Mouse (Mus musculus) heart, adult 2 months (tissue): ENCODE measurements at regions not wholly inside any gene's neighbourhood (a gene's known extent, or its start where the extent isn't known, plus 50 kb on each side); places are given as distances from the start of the nearest gene placed in this dataset.
A peak's percentile ranks its signal among the peaks of the same experiment; 100 is the strongest.

ENCODE experiments used
- DNase-seq, 2 experiments: peaks; one replicate each; pipeline ENCODE4 v3.0.0; 2021
- H3K27ac ChIP-seq: fragments of 200-600 bp; 2 replicates; pipeline ENCODE4 v1.8.1; 2022
- H3K27me3 ChIP-seq: fragments of 200-500 bp; 2 replicates; pipeline ENCODE4 v1.6.1; 2012; ENCODE audit warnings: mild to moderate bottlenecking, low read length, inconsistent platforms, mixed read lengths; ENCODE audit not compliant: control insufficient read depth, insufficient read depth
- H3K36me3 ChIP-seq: fragments of 200-500 bp; 2 replicates; pipeline ENCODE4 v1.6.1; 2012; ENCODE audit warnings: low read length, inconsistent platforms; ENCODE audit not compliant: control insufficient read depth, insufficient read depth
- H3K4me1 ChIP-seq: fragments of 200-500 bp; 2 replicates; pipeline ENCODE4 v1.6.1; 2011; ENCODE audit warnings: low read length; ENCODE audit not compliant: control insufficient read depth, insufficient read depth
- H3K4me3 ChIP-seq: fragments of 200-600 bp; 2 replicates; pipeline ENCODE4 v1.8.1; 2022
- H3K79me2 ChIP-seq: fragments of 200-500 bp; replicated peaks from 2 replicates; pipeline ENCODE4 v1.6.1; 2012; ENCODE audit warnings: mild to moderate bottlenecking, inconsistent platforms, low read length, moderate library complexity, mixed read lengths; ENCODE audit not compliant: control insufficient read depth, insufficient read depth
- H3K9ac ChIP-seq: fragments of 200-500 bp; 2 replicates; pipeline ENCODE4 v1.6.1; 2012; ENCODE audit warnings: low read depth, mild to moderate bottlenecking, control low read depth, inconsistent platforms, low read length, mixed read lengths
- CTCF ChIP-seq: fragments of 200-600 bp; IDR thresholded peaks from 2 replicates; pipeline ENCODE4 v1.8.1; 2022; ENCODE audit warnings: antibody characterized with exemption, mild to moderate bottlenecking, moderate library complexity
- EP300 ChIP-seq: fragments of 200-500 bp; IDR thresholded peaks from 2 replicates; pipeline ENCODE4 v1.6.1; 2011; ENCODE audit warnings: low read depth, low read length, control low read depth; ENCODE audit not compliant: insufficient read depth
- POLR2A ChIP-seq: fragments of 200-500 bp; IDR thresholded peaks from 2 replicates; pipeline ENCODE4 v1.6.1; 2011; ENCODE audit warnings: mild to moderate bottlenecking, low read depth, low read length, control low read depth; ENCODE audit not compliant: insufficient read depth
- WGBS: fragments of 180-500 bp; shearing (Covaris S2); methylation state at CpG from one replicate; pipeline ENCODE4 v1.1.7; 2018; 5-methylcytosine and 5-hydroxymethylcytosine counted together
- intact Hi-C: fragments of 180-260 bp; cut with DNase I; formaldehyde crosslinking; loops from one replicate; pipeline ENCODE4 v1.15.1; 2025

GRCm38 (mm10) chr3:119995781-119996180, 211.5 kb upstream of the Ptbp2 start:
- no peak overlapping the region for H3K9ac ChIP-seq
- H3K4me1 ChIP-seq = no peaks in the 10 kb centered on the region
- WGBS = 49% methylated on average over 4 of the region's 4 CpGs
- no peaks in the 10 kb centered on the region for H3K27me3 ChIP-seq
- peak; percentile 29 to 49 for DNase-seq
- intact Hi-C loops = no loop called here
- no peak overlapping the region for H3K27ac ChIP-seq
- TF ChIP-seq CTCF = no peak
- TF ChIP-seq EP300 = no peak
- TF ChIP-seq POLR2A = no peak
- no peaks in the 10 kb centered on the region for H3K36me3 ChIP-seq
- no peak overlapping the region for H3K4me3 ChIP-seq
- H3K79me2 ChIP-seq = no peaks in the 10 kb centered on the region

GRCm38 (mm10) chr3:119987245-119987852, 203.1 kb upstream of the Ptbp2 start:
- Histone ChIP-seq H3K4me1 (no peaks in the 10 kb centered on the region), H3K27me3 (no peaks in the 10 kb centered on the region), H3K36me3 (no peaks in the 10 kb centered on the region), H3K27ac (no peak overlapping the region), H3K79me2 (no peaks in the 10 kb centered on the region), H3K4me3 (no peak overlapping the region), H3K9ac (no peak overlapping the region)
- intact Hi-C loops = no loop called here
- WGBS = 71% methylated on average over 3 of the region's 3 CpGs
- TF ChIP-seq CTCF (no peak), EP300 (no peak), POLR2A (no peak)
- no peak for DNase-seq

DNA sequence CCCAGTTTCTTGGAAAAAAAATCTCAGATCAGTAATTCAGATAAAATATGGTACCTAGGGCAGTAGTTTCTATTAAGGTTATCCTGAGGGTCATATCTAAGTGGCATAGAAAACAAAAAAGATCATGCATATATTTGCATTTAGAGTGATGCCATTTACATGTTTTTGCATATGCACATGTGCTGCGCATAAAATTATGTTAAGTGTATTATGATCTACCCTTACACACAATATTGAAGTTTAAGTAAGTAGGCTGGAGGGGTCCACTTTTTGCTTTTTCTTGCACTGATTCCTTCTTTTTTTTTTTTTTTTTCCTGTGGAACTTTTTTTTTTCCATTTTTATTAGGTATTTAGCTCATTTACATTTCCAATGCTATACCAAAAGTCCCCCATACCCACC, 193.1 kb upstream of the Ptbp2 start:
- no peak for DNase-seq
- Histone ChIP-seq H3K4me1 (no peaks in the 10 kb centered on the region), H3K36me3 (no peaks in the 10 kb centered on the region), H3K9ac (no peak overlapping the region), H3K27ac (no peak overlapping the region), H3K79me2 (no peaks in the 10 kb centered on the region), H3K27me3 (no peaks in the 10 kb centered on the region), H3K4me3 (no peak overlapping the region)
- intact Hi-C loops = no loop called here
- TF ChIP-seq CTCF (no peak), EP300 (no peak), POLR2A (no peak)
- WGBS = 96% methylated on average over 1 of the region's 1 CpGs

DNA sequence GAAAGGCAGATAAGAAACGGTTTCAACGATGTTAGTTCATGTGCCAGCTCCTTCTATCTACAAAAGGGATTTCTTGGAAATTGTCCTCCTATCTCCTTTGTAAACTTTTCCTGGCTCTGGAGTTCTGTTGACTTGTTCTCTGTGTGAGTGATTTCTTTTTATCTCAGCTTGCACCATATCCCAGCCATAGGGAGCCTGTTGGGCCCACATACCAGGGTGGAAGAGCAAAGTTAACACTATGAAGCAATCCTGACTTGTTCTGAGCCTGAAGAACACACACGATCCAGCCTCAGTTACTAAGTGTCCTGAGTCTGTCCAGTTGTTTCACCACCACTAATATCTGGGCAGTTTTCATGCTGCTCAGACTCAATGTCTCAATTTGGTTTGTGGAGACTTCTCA, 192.1 kb upstream of the Ptbp2 start:
- H3K27me3 ChIP-seq = no peaks in the 10 kb centered on the region
- H3K27ac ChIP-seq = no peak overlapping the region
- H3K4me1 ChIP-seq = no peaks in the 10 kb centered on the region
- 19% methylated on average over 3 of the region's 3 CpGs for WGBS
- no peaks in the 10 kb centered on the region for H3K36me3 ChIP-seq
- TF ChIP-seq POLR2A (no peak), EP300 (no peak), CTCF (no peak)
- H3K79me2 ChIP-seq = no peaks in the 10 kb centered on the region
- DNase-seq = no peak
- intact Hi-C loops = no loop called here
- H3K9ac ChIP-seq = no peak overlapping the region
- no peak overlapping the region for H3K4me3 ChIP-seq

DNA sequence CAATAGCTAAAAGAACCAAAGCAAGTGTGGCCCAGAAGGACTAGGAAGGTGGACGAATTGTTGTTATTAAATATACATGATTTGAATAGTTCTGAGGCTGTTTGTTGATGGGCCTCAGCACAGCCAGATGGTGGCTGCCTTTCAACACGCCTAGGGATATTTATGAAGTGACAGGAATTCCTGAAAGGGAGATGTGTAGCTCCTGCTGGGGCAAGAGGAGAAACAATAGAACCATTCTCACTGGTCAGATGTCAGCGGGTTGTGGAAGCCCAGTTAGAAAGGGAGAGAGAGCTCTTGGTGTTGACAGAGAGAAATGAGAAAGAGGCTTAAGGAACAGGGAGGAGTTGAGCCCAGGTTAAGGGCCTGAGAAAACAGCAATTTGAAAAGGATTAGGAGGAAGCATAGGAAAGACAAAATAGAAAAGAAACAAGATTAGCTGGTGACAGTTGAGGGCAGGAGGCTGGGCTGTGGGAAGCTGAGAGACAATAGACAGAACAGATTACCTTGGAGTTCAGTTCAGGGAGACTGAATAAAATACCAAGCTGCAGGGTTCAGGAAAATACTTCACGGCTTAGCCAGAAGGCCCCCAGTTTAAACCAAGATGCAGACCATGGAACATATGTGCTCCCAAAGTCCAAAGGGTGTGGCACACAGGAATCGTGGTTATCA, 174.7 kb upstream of the Ptbp2 start:
- intact Hi-C loops = no loop called here

DNA sequence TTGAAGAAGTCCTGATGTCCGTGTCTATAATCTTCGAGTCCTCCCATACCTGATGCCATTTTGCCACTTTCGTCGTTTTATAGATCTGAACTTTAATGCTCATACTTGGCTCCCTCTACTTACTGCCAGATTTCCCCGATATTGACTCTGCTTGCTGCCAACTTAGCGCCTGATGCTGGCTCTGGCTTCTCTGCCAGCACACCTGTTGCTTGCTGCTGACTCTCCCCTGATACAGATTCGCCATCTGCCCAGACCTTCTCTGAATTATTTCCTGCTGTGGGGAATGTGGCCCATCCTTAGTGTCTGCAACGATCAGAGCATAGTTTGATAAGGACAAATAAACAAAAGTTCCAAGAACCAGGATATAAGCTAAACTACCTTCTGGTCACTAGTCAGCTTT, 173.3 kb upstream of the Ptbp2 start:
- no peak overlapping the region for H3K9ac ChIP-seq
- TF ChIP-seq POLR2A (no peak), EP300 (no peak), CTCF (no peak)
- DNase-seq = no peak
- H3K27me3 ChIP-seq = no peaks in the 10 kb centered on the region
- H3K4me3 ChIP-seq = no peak overlapping the region
- no peaks in the 10 kb centered on the region for H3K36me3 ChIP-seq
- intact Hi-C loops = no loop called here
- WGBS = 75% methylated on average over 8 of the region's 8 CpGs
- no peak overlapping the region for H3K27ac ChIP-seq
- H3K79me2 ChIP-seq = no peaks in the 10 kb centered on the region
- H3K4me1 ChIP-seq = no peaks in the 10 kb centered on the region

More for the DNA sequence above, 174.7 kb upstream of the Ptbp2 start:
- Histone ChIP-seq H3K36me3 (no peaks in the 10 kb centered on the region), H3K4me1 (no peaks in the 10 kb centered on the region), H3K27me3 (no peaks in the 10 kb centered on the region), H3K9ac (no peak overlapping the region), H3K27ac (no peak overlapping the region), H3K4me3 (no peak overlapping the region), H3K79me2 (no peaks in the 10 kb centered on the region)
- no peak for TF ChIP-seq CTCF
- TF ChIP-seq POLR2A = no peak
- TF ChIP-seq EP300 = no peak
- WGBS = 35% methylated on average over 5 of the region's 5 CpGs
- DNase-seq = no peak
